Mouse (Mus musculus) embryonic fibroblast, embryonic 13.5 days (primary cell): ENCODE results near the gene Palm. TPM values are rescaled to one million over a fixed set of nuclear protein-coding genes. Genes with fewer than 3 reads are reported as not detected.
"Not testable (repeated sequence)": the region's sequence is repeated elsewhere in the genome, so short reads cannot be mapped to it uniquely, and the experiment has no call there.

Source experiments
- H3K27ac ChIP-seq: 2 replicates; pipeline ENCODE4 v1.5.1; 2012; ENCODE audit warnings: low read length, control low read depth, inconsistent platforms; ENCODE audit not compliant: insufficient read depth
- H3K4me1 ChIP-seq: 2 replicates; pipeline ENCODE4 v1.6.1; 2011; ENCODE audit warnings: low read length; ENCODE audit not compliant: control insufficient read depth, insufficient read depth
- H3K4me3 ChIP-seq: 2 replicates; pipeline ENCODE4 v1.5.1; 2011; ENCODE audit warnings: mild to moderate bottlenecking, control low read depth, low read length; ENCODE audit not compliant: insufficient read depth
- CTCF ChIP-seq: IDR thresholded peaks from 2 replicates; pipeline ENCODE4 v1.5.1; 2011; ENCODE audit warnings: mild to moderate bottlenecking, control low read depth, low read length, moderate library complexity, borderline replicate concordance; ENCODE audit not compliant: insufficient read depth
- POLR2A ChIP-seq: IDR thresholded peaks from 2 replicates; pipeline ENCODE4 v1.6.1; 2011; ENCODE audit warnings: low read depth, mild to moderate bottlenecking, control low read depth, low read length, moderate library complexity
- polyA plus RNA-seq: library from polyadenylated mRNA; stranded (reverse); fragments of >200 nt; gene quantifications from 2 replicates; pipeline ENCODE4 v1.2.4, GENCODE M21; 2011; ENCODE audit warnings: low read depth; ENCODE audit not compliant: missing spikeins, insufficient read length

Palm gene
- polyA plus RNA-seq, result 45.2 and 54.0 TPM in 2 replicates

DNA sequence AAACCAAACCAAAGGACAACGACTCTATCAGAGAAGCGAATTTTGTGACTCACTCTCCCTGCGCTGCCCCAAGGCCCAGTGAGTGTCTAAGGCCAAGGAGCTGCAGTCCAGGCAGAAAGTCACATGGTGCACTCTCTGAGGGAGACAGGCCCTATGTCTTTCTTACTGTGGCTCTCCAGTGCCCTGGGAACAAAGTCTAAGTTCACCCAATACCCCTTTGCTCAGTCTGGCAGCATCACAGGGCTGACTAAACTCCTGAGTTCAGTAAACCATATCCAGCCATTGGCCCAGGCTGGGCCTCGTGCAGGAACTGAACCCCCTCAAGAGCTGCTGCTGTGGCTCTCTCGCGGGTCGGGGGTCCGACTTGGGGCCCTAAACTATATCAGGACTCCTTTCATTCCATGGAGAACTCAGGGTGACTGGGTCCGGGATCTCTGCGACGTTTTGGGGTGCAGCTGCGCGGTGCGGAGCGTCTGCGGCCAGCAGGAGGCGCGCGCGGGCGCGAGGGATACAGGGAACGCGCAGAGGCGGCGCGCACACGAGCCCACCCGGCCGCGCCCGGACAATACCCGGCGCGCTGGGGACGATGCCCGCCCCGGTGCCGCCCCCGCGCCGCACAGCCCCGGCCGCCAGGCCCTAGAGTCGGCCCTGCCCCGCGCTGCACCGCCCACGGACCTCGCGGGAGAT is at the start of gene Palm:
Gene Palm (plus strand): TSS at position 522 of the 687 bp plus-strand sequence.
- no peak; the same call in 1 of the 2 replicates for TF ChIP-seq POLR2A
- peak; percentile 89 for TF ChIP-seq CTCF
- H3K27ac ChIP-seq, result peak within 1 kb of the TSS; percentile 58
- H3K4me3 ChIP-seq, result peak within 1 kb of the TSS; percentile 67
- H3K4me1 ChIP-seq, result no peaks in the 10 kb centered on the region

DNA sequence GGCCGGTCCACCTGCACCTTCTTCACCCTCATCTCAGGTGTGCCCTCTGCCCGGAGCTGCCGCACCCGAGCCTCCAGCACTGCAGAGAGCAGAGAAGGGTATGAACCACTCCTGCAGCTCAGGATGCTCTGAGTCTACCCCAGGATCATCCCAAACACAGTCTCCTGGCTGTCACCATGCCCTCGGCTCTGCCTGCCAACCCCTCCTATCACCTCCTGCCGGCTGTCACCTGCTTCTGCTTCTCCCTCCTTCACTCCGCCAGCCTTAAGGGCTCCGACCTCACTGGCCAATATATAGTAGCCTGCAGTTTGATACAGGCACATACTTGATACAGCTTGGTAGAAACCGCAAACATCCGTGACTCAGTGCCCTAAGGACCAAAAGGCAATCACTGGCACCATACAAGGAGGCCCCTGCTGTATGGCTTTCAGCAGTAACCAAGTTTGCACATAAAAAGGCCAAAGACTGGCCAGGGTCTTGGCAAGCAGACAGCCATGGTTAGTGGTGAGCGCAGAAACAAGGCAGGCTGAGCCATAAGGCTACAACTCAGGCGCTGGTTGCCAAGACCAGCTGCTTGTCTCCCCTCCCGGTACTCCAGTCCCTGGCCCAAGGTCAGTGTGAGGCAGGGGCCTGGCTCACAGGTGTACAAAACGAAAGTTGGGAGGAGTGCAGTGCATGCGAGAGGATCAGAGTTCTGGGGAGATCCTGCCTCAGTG is 49.6 kb upstream of the Palm start:
- Histone ChIP-seq H3K4me1 (no peaks in the 10 kb centered on the region), H3K27ac (no peak overlapping the region), H3K4me3 (no peak overlapping the region)
- no peak for TF ChIP-seq CTCF

DNA sequence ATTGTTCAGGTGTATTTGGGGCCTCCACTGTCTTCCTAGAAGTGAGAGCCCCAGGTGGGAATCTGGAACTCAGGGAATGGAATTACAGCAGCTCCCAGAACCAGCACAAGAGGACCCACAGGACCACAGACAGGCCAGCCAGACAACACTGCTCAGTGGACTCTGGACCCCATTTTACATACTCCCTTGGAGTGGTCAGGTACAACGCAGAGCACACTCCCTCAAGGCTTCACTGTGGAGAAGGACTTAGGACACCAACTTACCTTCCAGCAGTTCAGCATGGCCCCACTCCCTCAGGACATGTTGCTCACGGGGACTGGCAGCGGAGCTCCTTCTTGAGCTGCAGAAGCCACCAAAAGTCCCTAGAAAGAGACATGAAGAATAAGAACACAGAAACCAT is 48.0 kb upstream of the Palm start:
- TF ChIP-seq POLR2A, result no peak
- no peak for TF ChIP-seq CTCF
- Histone ChIP-seq H3K27ac (no peak overlapping the region), H3K4me3 (no peak overlapping the region)

DNA sequence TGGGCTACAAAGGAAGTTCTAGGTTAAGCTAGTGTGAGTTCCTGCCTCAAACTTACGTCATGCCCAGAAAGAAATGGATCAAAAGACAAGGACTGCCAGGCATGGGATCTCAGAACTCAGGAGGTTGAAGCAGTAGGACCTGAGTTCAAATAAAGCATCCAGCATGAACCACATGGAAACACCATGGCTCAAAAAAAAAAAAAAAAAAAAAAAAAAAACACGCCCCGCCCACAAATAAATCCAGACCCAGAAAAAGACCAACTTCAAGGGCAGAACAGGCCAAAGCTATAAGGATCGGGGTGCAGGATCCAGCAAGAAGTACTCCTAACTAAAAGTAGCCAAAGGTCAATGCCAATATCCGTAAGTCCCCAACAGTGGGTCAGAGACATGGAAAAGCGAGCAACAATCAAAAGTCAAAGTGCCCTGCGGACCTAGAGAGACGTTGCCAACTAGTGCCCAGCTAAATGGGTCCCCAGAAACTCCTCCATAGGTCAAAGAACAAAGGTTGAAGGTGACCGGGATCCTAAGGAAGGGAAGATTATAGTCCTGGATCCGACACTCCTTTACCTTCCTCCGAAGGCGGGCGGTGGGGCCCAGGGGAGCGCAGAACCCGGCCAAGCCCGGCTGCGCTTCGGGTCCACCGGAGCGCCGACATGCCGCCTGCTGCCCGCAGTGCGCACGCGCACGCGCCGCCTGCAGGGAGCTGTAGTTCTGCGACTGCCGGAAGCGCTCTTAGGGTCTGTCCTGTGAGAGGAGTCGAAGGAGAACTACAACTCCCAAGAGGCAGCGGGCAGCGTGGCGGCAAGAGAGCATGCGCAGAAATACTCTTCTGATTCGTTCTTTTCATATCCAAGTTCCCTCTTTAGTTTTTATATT is 47.2 kb upstream of the Palm start, which contains the start of gene Polrmt:
Gene Polrmt (minus strand): TSS at position 684 of the 876 bp plus-strand sequence.
- Histone ChIP-seq H3K4me3 (peak within 1 kb of the TSS; percentile 90), H3K27ac (no peak within 1 kb of the TSS), H3K4me1 (no peaks in the 10 kb centered on the region)
- TF ChIP-seq CTCF (no peak), POLR2A (peak; percentile 75)

More for the DNA sequence above, 48.0 kb upstream of the Palm start:
- no peaks in the 10 kb centered on the region for H3K4me1 ChIP-seq

DNA sequence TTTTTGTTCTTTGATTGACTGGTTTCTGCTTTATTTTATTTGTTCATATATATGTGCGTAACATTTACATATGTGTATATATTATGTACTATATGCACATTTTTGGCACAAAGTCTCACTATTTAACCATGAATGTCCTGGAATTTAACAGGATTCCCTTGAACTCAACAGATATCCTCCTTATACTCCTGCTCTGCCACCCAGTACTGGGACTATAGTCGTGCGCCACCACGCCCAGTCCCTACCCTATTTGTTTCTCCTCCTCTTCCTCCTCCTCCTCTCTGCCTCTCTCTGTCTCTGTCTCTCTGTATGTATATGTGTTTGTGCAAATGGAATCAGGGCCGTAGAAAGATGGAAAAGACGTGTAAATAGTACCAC is 46.6 kb upstream of the Palm start:
- 0 out of 2 replicates have a peak, but pooled peaks have one; percentile 16 for TF ChIP-seq POLR2A
- no peak for TF ChIP-seq CTCF
- Histone ChIP-seq H3K4me1 (no peaks in the 10 kb centered on the region), H3K4me3 (no peak overlapping the region), H3K27ac (no peak overlapping the region)

DNA sequence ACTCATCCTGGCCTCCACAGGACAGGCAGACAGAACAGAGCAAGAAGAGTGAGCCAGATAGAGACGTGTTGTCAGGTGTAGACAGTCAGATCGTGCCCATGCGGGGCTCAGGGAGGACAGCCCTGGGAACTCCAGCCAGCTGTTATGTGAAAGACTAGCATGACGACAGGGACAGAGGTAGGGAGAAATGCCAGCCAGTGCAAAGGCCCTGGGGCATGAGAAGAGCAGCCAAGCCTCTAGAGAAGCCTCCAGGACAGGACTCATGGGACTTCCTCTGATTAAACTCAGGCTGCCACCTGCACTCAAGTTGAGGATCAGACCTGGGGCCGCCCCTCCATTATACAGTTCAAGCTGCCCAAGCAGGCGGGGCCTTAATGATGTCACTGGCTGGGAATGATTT is 44.9 kb upstream of the Palm start:
- H3K4me1 ChIP-seq, result no peaks in the 10 kb centered on the region
- no peak overlapping the region for H3K4me3 ChIP-seq
- no peak overlapping the region for H3K27ac ChIP-seq
- TF ChIP-seq POLR2A (no peak), CTCF (no peak)

DNA sequence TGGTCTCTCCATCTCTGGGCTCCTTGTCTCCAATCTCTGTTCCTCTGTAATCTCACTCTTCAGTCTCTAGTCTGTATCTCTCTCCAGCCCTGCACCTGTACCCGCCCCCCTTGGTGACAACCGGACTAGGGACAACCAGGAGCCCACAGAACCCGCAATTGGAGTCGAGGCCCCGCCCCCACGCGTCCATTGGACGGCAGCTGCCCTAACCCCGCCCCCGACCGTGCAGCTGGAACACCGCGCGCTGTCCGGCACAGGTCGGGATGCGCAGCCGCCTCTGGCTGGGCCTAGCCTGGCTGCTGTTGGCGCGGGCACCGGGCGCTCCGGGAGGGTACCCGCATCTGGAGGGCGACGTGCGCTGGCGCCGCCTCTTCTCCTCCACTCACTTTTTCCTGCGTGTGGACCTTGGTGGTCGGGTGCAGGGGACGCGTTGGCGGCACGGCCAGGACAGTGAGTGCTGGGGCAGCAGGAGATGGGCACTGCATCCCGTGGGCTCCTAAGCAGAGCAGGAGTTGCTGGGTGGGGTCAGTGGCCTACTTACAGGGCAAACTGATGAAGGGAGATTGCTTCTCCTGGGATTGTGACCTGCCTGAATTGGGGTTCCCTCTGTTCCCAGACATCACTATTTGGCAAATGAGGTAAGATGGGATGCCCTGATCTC is 38.4 kb upstream of the Palm start, which contains the start of gene Fgf22:
Gene Fgf22 (plus strand): TSS at position 221 of the 661 bp plus-strand sequence.
- H3K4me1 ChIP-seq, result no peaks in the 10 kb centered on the region
- H3K27ac ChIP-seq, result no peak within 1 kb of the TSS
- TF ChIP-seq POLR2A (no peak), CTCF (no peak)
- H3K4me3 ChIP-seq, result no peak within 1 kb of the TSS

DNA sequence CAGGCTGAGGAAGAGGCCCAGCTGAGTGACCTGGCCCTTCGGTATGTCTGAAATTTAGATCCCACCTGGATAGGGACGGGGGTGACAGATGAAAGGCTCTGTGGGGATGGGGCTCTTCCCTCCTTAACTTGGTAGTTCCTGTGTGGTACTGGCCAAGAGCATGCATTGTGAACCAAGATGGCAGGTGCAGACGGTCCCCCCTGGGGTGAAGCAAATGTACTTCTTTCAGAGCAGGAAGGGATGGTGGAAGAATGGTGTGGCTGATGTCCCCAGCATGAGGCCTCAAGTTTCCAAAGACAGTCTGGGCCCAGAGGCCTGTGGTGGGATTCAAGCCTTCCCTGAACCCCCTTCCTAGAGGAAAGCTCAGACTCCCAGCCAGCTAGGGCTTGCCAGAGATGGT is 37.5 kb upstream of the Palm start:
- no peak overlapping the region for H3K27ac ChIP-seq
- TF ChIP-seq CTCF (no peak), POLR2A (no peak)
- H3K4me3 ChIP-seq, result no peak overlapping the region
- H3K4me1 ChIP-seq, result no peaks in the 10 kb centered on the region

DNA sequence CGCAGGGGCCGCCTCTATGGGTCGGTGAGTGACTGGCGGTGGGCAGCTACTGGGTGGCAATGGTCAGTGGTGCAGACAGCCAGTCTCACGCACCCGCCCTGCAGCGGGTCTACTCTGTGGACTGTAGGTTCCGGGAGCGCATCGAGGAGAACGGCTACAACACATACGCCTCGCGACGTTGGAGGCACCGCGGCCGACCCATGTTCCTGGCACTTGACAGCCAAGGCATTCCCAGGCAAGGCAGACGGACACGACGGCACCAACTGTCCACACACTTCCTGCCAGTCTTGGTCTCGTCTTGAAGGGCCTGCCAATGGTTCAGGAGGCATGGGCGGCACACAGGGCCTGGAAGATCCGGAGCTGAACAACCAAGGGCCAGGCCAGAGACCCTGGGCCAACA is 36.7 kb upstream of the Palm start:
- Histone ChIP-seq H3K4me3 (no peak overlapping the region), H3K4me1 (no peaks in the 10 kb centered on the region), H3K27ac (no peak overlapping the region)
- TF ChIP-seq CTCF, result no peak
- TF ChIP-seq POLR2A, result no peak

DNA sequence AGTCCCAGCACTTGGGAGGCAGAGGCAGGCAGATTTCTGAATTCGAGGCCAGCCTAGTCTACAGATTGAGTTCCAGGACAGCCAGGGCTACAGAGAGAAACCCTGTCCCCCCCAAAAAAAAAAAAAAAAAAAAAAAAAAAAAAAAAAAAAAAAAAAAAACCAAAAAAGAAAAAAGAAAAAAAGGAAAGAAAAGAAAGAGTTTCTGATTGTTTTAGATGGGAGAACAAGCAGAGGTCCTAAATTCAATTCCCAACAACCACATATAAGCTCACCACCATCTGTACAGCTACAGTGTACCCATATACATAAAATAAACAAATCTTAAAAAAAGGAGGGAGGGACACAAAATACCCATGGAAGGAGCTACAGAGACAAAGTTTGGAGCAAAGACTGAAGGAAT is 33.7 kb upstream of the Palm start:
- not testable (repeated sequence) for H3K4me3 ChIP-seq, H3K27ac ChIP-seq, H3K4me1 ChIP-seq
